Comparison of ENCODE assay signal across 8 mouse cellular contexts in genomic region chr11:11965501-11966125, GRCm38 (mm10).
DNase-seq lines count a peak whose midpoint lies in the region; ATAC-seq and TF ChIP-seq lines count a peak whose summit lies in the region.

No protein-coding gene starts in this region.

- no peak overlapping the region for H3K9ac ChIP-seq in heart, postnatal 0 days (replicated peaks; ENCODE audit: low read depth, low read length)
- no peak overlapping the region for H3K9ac ChIP-seq in liver, embryonic 16.5 days (ENCODE audit: low read depth, low read length)
- no peak overlapping the region for H3K9ac ChIP-seq in midbrain, embryonic 15.5 days

- no peaks in the 10 kb centered on the region for H3K9me3 ChIP-seq in heart, postnatal 0 days (replicated peaks; ENCODE audit: control insufficient read depth, low read length)
- no peaks in the 10 kb centered on the region for H3K9me3 ChIP-seq in liver, embryonic 16.5 days (replicated peaks; ENCODE audit: control insufficient read depth, low read length)
- H3K9me3 ChIP-seq in midbrain, embryonic 15.5 days, result no peaks in the 10 kb centered on the region

- H3K27ac ChIP-seq in brown adipose tissue, adult 24 weeks (replicated peaks; ENCODE audit: low read depth, low read length), result peak overlapping the region; percentile 77
- H3K27ac ChIP-seq in heart, postnatal 0 days (ENCODE audit: low read depth), result peak overlapping the region; percentile 98
- H3K27ac ChIP-seq in liver, embryonic 16.5 days (ENCODE audit: low read length), result peak overlapping the region; percentile 54
- H3K27ac ChIP-seq in midbrain, embryonic 15.5 days, result no peak overlapping the region

- 23% methylated on average over 12 of the region's 12 CpGs for whole genome bisulfite sequencing in heart, postnatal 0 days
- WGBS in liver, embryonic 16.5 days (ENCODE audit: insufficient replicate concordance), result 68% methylated on average over 12 of the region's 12 CpGs
- 86% methylated on average over 12 of the region's 12 CpGs for WGBS in midbrain, embryonic 15.5 days

- H3K4me1 ChIP-seq in brown adipose tissue, adult 24 weeks (ENCODE audit: control insufficient read depth, insufficient read depth, insufficient read length, low read length), result peaks cover 21% of the 10 kb centered on the region; the same call in 1 of the 2 replicates
- peaks cover 63% of the 10 kb centered on the region for H3K4me1 ChIP-seq in heart, postnatal 0 days (ENCODE audit: control insufficient read depth, insufficient read depth)
- H3K4me1 ChIP-seq in liver, embryonic 16.5 days (ENCODE audit: control insufficient read depth, low read depth, low read length), result peaks cover 53% of the 10 kb centered on the region
- H3K4me1 ChIP-seq in midbrain, embryonic 15.5 days, result peaks cover 16% of the 10 kb centered on the region

- peak; percentile 92 for TF ChIP-seq EP300 in heart, postnatal 0 days (IDR thresholded peaks at IDR 0.05; ENCODE audit: low read depth)

- peak; percentile 27 for DNase-seq in ZHBTc4 (ENCODE audit: low read depth, low spot score)
- DNase-seq in heart, postnatal 0 days (ENCODE audit: low spot score), result peak; percentile 91
- DNase-seq in thymus, postnatal 14 days, result no peak
- no peak for DNase-seq in thymus, postnatal 4 days

- peaks cover 28% of the 10 kb centered on the region for H3K36me3 ChIP-seq in heart, postnatal 0 days (replicated peaks; ENCODE audit: control insufficient read depth, insufficient read depth, low read length)
- no peaks in the 10 kb centered on the region for H3K36me3 ChIP-seq in liver, embryonic 16.5 days (ENCODE audit: control insufficient read depth, insufficient read depth)
- H3K36me3 ChIP-seq in midbrain, embryonic 15.5 days (replicated peaks), result no peaks in the 10 kb centered on the region

- H3K27me3 ChIP-seq in heart, postnatal 0 days (ENCODE audit: control insufficient read depth, insufficient read depth, low read length), result no peaks in the 10 kb centered on the region
- no peaks in the 10 kb centered on the region for H3K27me3 ChIP-seq in liver, embryonic 16.5 days (ENCODE audit: control insufficient read depth, insufficient read depth, low read depth, low read length)
- no peaks in the 10 kb centered on the region for H3K27me3 ChIP-seq in midbrain, embryonic 15.5 days (replicated peaks)

- TF ChIP-seq CTCF in heart, postnatal 0 days (IDR thresholded peaks at IDR 0.05; ENCODE audit: low read depth), result no peak

- ATAC-seq in heart, postnatal 0 days (ENCODE audit: insufficient read depth, low read depth), result peak; percentile 93
- no peak for ATAC-seq in liver, embryonic 16.5 days (ENCODE audit: low read depth)
- no peak for ATAC-seq in frontal cortex, adult (ENCODE audit: low TSS enrichment)
- ATAC-seq in midbrain, embryonic 15.5 days (replicated peaks), result no peak

- no peak overlapping the region for H3K4me3 ChIP-seq in brown adipose tissue, adult 24 weeks (ENCODE audit: insufficient read depth, low read depth, low read length)
- no peak overlapping the region for H3K4me3 ChIP-seq in heart, postnatal 0 days (ENCODE audit: low read depth, low read length)
- H3K4me3 ChIP-seq in liver, embryonic 16.5 days (ENCODE audit: low read depth, low read length), result no peak overlapping the region
- H3K4me3 ChIP-seq in midbrain, embryonic 15.5 days, result no peak overlapping the region

- no peak overlapping the region for H3K4me2 ChIP-seq in heart, postnatal 0 days (ENCODE audit: low read depth, low read length)
- no peak overlapping the region for H3K4me2 ChIP-seq in liver, embryonic 16.5 days (ENCODE audit: low read depth, low read length)
- H3K4me2 ChIP-seq in midbrain, embryonic 15.5 days, result no peak overlapping the region

Comparison
In these comparisons a context has a peak if more than half of its experiments do, and no peak if none do; other contexts are left out.
1. DNase-seq: peak in ZHBTc4 (single experiment) and heart, postnatal 0 days (single experiment); none in thymus, postnatal 14 days (single experiment) and thymus, postnatal 4 days (single experiment).